Mouse (Mus musculus) naive thymus-derived CD4-positive, alpha-beta T cell, adult 2 months (primary cell): ENCODE results near the gene Rhbdf2.

Experiments
- DNase-seq: peaks from one replicate; pipeline ENCODE4 v3.0.0-alpha.2; 2011; ENCODE audit warnings: low read depth

The Rhbdf2 gene

DNA sequence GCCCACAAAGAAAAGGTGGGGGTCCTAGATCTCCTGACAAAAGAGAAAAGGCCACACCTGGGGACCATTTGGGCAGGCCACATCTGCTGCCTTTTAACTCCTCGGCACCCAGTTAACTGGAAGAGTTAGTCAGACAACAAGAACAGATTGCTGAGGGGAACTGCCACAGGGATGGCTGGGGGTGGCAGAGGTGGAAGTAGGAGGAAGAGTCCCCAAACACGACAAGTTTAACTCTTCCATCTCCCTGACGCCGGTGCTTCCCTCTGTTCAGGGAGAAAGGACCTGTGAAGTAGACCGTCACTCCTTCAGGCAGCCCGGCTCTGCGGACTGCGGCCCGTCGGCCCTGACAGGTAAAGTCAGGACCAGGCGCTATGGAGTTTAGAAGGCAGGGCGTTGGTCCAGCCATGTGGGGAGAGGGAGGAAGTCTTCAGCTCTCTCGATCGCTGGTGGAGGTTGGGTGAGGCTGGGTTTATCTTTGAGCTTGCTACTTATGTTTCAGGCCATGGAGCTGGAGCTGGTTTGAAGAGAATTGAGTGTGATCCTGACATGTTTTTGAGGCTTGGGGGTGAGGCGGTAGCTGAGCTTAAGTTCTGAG, 32.3 kb upstream of the Rhbdf2 start:
- no peak for DNase-seq

DNA sequence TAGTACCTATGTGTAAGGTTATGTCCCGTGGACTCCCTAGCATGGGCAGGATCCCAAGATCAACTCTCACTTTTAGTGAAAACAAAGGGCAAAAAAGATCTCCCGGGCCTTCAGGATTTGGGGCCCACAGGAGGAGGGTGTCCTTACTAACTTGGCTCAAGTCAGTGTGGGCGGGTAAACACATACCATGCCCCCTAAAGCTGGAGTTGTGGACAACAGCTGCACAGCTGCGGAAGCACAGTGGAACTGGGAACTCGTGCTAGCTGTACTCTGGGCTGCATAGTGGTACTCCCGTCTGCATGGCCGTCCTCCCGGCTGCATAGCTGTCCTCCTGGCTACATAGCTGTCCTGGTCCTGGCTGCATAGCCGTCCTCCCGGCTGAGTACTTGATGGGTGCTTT, 31.4 kb upstream of the Rhbdf2 start:
- DNase-seq = no peak

DNA sequence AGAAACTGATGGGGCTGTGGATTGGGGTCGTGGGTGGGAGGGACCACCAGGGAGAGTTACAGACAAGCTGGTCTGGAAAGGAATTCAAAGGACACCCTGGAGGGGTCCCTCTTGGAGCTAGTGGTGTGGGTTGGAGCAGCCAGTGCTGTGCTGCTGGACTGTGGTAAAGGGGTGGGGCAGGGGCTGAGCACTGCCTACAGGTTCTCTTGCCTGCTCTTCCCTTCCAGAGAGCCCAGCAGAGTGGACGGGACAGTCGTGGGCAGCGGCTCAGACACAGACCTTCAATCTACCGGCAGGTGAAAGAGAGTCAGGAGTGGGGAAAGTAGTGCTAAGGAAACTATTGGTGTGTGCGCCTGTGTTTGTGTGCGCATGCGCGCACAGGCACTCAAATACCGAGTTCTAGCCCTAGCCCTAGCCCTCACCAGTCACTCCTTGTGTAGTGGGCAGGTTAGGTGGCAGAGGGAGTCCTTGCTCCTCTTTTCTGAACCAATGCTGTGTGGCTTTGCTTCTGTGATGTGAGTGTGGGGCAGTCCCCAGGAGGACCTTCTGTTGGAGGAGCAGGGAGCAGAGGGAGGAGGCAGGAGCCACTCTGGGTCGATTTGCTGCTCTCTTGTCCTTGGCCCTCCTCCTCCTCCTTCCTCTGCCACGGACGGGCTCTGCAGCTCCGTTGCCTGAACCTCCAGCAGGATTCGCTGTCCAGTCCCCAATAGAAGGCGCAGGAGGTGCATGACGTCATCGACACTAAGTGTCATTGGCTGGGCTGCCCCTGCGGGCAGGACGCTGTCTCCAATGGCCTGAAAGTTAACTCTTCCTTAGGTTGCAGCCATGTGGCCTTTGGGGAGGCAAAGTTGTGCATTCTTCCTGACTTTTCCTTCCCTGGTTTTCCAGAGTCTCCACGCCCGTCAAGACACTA, 30.7 kb upstream of the Rhbdf2 start:
- no peak for DNase-seq

DNA sequence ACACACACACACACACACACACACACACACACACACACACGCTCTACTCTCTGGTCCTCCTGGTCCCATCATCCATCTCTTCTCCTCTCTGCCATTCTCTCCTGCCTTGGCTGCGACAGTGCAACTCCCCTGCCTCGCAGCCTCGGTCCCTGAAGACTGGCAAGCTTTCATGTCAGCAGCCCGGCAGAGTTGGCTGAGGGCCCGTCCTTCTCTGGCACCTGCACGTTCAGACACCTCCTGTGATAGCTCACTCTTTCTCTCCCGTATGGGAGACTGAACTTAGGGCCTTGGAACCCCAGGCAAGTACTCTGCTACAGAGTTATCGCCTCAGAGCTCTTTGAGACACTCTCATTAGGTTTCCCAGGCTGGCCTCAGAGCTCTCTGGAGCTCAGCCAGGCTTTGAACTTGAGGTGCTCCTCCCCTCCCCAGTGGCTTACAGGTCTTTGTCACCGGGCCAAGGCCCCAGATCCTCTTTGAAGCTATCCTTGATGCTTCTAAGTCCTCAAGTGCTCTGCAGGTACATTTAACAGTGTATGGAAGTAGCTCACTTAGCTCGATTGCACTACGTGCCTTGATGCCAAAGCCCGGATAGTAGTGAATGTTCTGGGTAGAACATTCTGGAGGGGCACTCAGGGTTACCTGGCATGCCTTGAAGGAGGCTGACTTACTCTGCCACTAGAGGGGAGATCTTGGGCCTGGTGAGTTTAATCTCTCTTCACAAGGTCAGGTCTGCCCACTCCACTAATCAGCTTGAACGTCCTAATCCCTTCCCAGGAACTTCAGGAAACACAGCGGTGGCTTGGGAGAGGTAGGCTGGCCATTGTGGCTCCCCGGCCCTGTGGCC, 29.8 kb upstream of the Rhbdf2 start:
- DNase-seq = no peak

DNA sequence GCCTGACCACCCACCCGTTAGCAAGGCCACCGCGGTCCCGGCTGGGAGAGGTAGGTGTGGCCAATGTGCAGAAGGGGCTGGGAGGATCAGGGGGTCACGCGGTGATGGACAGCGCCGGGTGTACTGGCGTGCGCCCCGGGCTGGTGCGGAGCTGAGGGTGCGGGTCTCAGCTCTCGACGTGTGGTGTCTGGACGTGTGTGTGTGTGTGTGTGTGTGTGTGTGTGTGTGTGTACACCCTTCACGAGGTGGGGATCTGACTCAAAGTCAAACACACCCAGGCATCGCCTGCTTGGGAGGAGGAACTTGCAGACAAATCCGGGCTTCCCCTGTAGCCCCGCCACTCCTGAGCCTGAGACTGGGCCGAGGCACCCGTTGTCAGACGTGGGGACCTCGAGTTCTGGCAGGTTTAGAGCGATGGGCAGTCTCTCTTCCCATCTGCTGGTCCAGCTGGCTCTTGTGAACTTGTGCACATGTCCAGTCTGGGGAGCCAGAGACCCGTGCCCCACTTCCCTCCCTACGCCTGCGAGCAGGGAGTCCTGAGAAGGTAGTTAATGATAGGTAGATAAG, 27.5 kb upstream of the Rhbdf2 start, which contains the start of gene Cygb:
Gene Cygb (minus strand): TSS at position 59 of the 567 bp plus-strand sequence.
- no peak for DNase-seq

DNA sequence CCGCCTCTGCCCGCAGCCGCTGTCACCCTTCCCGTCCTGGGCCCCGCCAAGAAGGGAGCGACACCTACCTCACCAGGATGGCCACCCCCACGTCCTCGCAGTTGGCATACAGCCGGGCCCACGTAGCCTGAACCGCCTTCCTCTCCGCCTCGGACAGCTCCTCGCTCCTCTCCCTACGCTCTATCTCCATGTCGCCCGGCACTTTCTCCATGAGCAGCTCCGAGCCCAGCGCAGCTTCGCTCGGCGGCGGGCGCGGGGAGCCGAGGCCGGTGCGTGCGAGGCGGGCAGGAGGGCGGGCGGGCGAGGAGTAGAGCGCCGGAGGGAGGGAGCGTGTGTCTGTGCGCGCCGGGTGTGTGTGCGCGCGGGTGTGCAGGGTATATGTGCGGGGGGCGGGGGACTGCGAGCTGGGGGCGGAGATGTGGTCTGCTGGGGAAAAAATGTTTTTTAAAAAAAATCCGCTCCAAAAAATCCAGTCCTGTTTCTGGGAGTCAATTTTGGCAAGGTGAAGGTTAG, 26.9 kb upstream of the Rhbdf2 start:
- no peak for DNase-seq

DNA sequence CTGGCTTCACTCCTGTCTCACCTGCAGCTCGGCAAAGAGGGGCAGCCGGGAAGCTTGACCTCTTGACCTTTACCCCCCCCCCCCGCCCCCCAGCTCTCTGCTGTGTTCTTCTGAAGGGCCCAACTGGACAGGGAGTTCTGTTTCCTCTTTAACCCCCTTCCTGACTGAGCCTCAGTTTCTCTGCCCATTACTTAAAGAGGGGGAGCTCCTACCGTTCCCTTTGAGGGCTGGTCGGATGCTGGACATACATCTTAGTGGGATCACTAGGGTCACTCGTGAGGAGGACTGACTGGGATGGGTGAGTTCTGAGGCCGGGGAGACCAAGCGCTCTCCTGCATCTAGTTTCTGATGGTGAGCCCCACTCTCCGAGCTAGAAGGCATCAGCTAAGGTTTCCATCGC, 26.4 kb upstream of the Rhbdf2 start, which contains the start of gene Prcd:
Gene Prcd (plus strand): TSS at position 301 of the 400 bp plus-strand sequence.
- no peak for DNase-seq

DNA sequence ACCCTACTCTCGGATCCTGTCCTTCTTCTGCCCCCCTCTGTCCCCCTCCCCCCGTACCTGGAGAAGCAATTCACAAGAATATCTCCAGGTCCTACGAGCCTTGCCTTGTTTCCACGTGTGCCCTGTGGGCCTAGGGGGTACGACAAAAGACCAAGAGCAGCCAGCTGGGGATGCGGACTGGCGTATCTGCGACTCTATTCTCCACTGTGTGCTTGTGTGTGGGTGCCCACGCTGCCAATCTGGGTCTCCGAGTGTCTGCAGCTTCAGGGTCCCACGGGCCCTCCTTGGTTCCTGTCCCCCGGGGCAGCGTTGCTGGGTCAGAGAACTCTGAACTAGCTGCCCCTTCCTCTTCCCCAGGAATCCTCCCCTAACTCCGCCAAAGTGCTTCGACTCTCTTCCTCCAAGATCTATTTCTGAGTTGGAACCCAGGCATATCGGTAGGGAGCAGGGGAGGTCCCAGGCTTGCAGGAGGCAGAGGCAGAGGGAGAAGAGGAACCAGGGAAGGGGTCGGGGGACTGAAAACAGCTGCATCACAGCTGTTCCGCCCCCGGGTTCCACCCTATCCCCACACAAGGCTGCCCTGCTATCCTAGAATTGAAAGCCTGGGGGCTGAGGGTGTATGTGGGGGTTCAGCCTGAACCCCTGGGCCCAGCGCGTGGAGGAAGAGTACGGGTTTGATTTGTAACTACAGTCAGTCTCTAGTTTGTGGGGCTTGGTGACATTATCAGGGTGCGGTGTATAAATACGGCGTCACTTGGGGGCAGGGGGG, 25.7 kb upstream of the Rhbdf2 start:
- DNase-seq = no peak

DNA sequence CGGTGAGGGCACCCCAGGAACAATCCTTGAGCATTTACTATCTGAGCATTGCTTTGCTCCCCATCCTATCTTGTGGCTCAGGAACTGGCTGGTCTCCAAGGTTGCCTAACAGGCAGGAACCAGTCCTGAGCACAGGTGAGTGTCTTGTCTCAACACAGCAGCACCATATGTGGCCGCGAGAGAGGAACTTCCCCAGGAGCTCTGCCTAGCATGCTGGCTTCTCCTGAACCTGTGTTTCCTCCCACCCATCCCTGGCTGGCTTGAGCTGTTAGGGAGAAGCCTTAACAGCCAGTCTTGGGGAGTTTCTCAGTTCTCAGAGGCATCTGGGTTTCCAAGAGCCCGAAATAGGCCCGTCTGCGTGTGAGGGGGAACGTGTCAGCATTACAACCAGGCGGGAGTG, 24.5 kb upstream of the Rhbdf2 start:
- no peak for DNase-seq

DNA sequence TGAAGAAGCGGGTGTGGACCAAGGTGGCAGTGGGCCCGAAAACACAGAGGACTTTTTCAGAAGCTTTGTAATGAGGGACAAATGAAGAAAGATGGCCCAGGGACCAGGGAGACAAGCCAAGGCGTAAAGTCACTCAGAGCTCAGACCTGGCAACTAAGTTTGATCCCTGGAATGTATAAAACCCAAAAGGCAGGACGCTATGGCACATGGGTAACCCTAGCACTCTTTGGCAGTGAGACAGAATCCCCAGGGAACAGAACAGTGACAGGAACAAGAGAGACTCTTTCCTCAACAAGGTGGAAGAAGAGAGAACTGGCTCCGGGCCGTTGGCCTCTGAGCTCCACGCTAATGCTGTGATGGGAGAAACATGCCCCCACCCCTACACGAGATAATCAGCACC, 24.0 kb upstream of the Rhbdf2 start:
- DNase-seq = no peak

DNA sequence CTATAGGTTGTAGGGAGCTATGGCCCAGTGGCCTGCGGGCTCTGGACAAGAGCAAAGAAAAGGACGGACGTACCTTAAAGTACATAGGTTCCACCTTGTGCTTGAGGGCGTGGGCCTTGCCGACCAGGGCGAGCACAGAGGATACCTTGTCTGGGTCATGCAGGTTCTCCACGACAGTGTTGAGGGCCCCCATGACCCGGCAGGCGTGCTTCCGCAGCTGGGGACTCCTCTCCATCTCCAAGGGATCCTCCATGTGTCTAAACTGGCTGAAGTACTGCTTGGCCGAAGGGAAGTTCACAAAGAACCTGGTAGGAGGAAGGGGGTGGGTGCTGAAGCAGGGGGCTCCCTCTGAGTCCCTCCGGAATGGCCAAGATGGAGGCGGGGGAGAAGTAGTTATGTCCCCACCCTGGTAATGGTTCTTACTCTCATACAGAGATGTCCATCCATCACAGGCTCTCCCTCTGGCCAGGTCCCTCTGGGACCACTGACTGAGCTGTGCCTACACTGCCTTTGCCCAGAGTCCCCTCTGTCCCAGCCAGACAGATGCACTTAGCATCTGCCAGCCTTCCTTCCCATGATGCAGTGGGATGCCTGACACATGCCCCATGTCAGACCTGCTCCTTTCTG, 23.0 kb upstream of the Rhbdf2 start:
- DNase-seq = no peak

DNA sequence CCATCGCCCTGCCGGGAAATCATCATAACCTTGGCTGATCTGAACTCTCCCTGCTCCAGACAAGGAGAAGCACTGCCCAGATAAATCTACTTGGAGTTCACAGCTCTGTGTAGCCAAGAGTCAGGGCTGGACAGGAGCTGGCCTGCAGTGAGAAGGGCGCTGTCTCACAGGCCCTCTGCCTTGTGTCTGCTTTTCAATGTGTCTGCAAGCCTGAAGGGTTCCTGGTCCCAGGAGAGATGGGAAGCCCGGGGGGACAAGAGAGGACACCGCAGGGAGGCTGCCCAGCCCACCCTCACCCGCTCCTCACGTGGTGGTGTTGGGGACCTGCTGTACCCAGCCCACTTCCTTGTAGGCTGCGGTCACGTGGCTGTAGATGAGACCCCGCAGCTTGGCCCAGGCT, 22.2 kb upstream of the Rhbdf2 start:
- no peak for DNase-seq

DNA sequence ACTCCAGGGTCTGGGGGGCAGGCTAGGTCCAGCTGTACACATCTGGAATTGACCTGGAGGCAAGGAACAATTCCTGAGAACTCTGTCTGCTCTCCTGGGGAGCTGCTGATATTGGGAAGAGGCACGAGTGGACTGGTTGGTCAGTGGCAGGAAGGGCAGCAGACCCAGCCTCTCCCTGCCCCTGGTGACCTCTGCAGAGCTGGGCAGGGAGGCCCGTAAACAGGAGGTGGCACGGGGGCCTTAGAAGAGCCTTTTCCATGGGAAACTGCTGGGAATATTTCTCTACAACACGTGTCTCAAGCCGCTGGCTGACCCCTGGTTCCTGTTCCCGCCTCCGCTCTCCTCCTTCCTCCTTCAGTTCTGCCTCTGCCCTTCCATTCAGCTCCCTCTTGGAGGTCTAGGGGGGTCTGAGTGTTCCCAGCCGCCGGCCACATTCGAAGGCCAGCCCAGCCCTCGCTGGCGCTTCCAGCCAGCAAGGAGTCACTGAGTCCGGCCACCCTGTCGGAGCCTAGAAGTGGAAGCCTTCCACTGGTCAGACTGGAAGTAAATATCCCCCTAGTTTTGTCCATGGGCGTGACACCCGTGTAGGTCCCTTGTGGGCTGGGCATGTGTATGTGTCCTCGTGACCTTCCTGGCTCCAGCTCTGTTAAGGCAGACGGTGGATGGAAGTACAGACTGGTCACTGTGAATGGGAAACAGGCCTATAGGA, 21.5 kb upstream of the Rhbdf2 start:
- DNase-seq = no peak

DNA sequence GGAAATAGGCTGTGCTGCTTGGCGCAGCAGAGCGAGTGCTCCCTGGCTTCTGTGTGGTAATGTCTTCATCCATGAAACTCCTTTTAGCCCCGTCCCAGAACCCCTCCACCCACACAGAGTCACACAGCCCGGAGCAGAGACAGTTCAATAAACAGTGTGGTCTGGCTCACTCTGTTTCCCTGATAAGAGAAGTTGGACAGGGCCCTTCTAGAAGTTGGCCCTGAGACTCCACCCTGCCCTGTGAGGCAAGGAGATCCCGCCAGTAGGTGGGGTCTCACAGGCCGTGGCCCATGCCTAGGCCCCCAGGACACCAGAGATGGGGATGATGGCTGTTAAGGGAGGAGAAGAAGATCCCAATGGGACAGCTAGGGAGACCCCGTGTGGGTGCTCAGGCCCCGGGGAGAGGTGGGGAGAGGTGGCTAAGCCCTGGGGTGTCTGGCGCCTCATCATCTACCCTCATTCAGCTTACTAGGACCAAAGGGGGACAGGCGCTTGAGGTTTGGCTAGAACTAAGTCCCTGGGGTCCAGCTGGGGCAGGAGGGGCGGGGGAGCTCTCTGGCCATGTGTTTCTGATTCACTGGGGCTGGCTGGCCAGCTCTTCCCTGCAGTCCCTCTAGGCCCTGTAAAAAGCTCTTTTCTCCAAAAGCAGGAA, 20.6 kb upstream of the Rhbdf2 start:
- DNase-seq = no peak

DNA sequence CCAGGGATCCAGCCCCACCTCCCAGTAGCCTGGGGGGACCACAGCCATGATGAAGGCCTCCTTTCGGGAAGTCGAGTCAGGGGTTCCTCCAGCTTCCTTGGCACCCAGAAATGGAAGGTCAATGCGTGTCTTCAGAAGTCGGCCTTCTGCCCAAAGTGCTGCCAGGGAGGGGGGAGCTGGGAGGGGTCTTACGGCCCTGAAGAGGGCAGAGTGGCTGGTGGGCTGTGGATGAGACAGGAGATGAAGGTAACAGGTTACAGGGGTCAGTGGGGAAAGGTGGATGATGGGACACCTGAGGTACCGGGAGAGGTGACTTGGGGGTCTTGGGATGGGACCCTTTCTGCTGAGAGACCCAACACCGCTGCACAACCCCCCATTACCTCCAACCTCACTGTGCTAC, 20.0 kb upstream of the Rhbdf2 start:
- no peak for DNase-seq

DNA sequence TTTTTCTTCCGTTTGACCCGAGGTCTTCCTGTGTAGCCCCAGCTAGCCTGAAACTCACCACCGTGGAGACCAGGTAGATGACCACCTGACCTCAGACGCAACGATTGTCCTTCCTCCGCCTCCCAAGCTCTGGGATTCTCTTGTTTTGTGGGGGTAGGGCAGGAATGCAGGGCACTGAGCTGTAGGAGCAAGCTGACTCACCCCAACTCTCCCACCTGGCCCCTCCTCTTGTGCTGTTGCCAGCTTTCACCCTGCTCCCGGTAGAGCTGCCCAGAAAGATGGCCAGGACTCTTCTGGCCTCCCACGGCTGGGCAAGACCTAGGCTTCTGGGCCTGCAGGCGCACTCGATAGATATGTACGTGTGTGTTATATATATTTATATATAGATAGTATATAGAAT, 19.3 kb upstream of the Rhbdf2 start:
- DNase-seq = no peak

DNA sequence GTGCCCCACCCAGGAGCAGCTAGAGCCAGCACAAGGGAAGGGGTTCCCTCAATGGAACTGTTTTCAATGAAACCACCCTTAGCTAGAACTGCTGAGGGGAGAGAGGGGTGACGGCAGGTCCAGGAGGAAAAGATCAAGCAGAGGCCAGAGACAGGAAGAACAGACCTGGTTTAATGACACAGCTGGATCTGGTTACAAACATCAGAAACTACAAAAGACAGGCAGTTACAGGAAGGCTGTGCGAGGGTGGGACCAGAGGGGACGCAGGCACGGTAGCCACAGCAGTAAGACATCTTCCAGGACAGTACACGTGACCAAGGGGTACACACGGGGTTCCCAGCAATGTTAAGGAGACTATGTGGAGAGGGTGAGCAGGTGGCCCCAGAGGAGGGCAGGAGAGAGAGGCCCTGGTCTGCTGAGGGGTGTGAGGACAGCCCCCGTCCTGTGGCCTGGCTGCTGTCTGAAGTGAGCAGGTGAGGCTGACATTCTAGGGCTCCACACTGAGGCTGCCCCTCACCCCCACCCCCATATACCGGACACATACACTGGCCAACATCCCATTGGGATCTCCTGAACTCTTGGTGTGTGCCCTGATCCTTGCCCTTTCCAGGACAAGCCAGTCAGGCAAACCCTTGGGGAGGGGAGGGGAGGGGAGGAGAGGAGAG, 18.8 kb upstream of the Rhbdf2 start:
- no peak for DNase-seq

DNA sequence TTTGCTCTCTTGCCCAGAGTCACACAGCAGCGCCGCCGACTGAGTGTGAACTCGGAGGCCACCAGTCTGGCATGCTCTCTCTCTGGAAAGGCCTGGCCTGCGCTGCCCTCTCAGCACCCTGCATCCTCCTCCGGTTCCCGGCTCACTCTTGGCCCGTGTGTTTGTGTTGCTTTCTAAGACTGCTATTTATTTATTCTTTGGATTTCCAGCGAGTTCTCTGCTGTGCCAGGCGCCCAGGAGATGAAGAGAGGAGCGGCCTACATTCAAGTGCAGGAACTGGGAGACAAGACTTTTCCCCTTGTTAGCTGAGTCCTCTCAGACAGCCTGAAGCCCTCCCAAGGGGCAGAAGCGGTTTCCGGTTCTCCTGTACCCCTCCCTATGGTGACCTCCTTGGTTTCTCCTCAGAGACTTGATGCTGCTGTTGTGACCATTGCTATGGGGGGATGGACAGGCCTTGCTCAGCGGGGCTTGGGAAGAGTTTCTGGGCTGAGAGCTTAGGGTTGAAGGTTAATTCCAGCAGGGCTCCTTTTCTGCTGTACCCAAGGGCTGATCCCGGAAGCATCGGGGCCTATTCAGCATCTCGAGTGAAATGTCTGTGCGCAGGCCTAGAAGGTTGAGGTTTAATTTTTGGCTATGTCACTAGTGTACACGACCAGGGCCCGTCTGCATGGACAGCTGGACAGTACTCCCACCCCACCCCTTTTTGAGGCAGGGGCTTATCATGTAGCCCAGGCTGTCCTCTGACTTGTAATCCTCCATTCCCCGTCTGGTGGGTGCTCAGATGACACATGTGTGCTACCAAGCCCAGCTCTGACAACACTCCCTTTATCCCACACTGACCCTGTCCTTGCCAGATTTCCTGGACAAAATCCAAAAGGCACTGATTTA, 17.6 kb upstream of the Rhbdf2 start:
- no peak for DNase-seq
